Mouse (Mus musculus) hematopoietic stem cell, adult 5-6 weeks (primary cell): ENCODE results near the gene Ltb4r1. TPM values are rescaled to one million over a fixed set of nuclear protein-coding genes. Genes with fewer than 3 reads are reported as not detected.

Experiments
- total RNA-seq: library from RNA; stranded (forward); fragments of 172-1452, 232-1000 nt; gene quantifications from 2 replicates; pipeline ENCODE4 v1.2.3, GENCODE M21; 2017

Ltb4r1 gene
- total RNA-seq, 1 experiment from 2014 or later = 4.0 TPM

Other genes with a start within 250 kb of the Ltb4r1 start
- gene Nrl, start 241.0 kb upstream of the Ltb4r1 start, total RNA-seq = not detected in 2 replicates
- 50.8 and 58.0 TPM in 2 replicates for gene Pck2, start 225.7 kb upstream of the Ltb4r1 start, total RNA-seq
- 47.6 and 53.3 TPM in 2 replicates for gene Dcaf11, start 206.0 kb upstream of the Ltb4r1 start, total RNA-seq
- gene A730061H03Rik, start 205.6 kb upstream of the Ltb4r1 start, total RNA-seq = 3.4 TPM in 1 of 2 replicates, not detected in the other
- gene Fitm1, start 190.3 kb upstream of the Ltb4r1 start, total RNA-seq = not detected in 2 replicates
- 367 and 390 TPM in 2 replicates for gene Psme1, start 187.8 kb upstream of the Ltb4r1 start, total RNA-seq
- gene Emc9, start 180.7 kb upstream of the Ltb4r1 start, total RNA-seq = 8.5 and 8.9 TPM in 2 replicates
- gene Psme2, start 174.8 kb upstream of the Ltb4r1 start, total RNA-seq = 189 and 244 TPM in 2 replicates
- 11.5 and 19.8 TPM in 2 replicates for gene Rnf31, start 174.3 kb upstream of the Ltb4r1 start, total RNA-seq
- 61.3 and 91.7 TPM in 2 replicates for gene Irf9, start 162.4 kb upstream of the Ltb4r1 start, total RNA-seq
- gene Rec8, start 147.9 kb upstream of the Ltb4r1 start, total RNA-seq = 15.4 and 17.9 TPM in 2 replicates
- gene Ipo4, start 130.0 kb upstream of the Ltb4r1 start, total RNA-seq = 14.3 and 35.2 TPM in 2 replicates
- gene Gm49378, start 128.1 kb upstream of the Ltb4r1 start, total RNA-seq = 1.8 and 8.2 TPM in 2 replicates
- gene Tm9sf1, start 122.2 kb upstream of the Ltb4r1 start, total RNA-seq = 48.5 and 55.1 TPM in 2 replicates
- gene Tssk4, start 115.8 kb upstream of the Ltb4r1 start, total RNA-seq = 0.40 and 0.94 TPM in 2 replicates
- gene Mdp1, start 105.5 kb upstream of the Ltb4r1 start, total RNA-seq = 29.1 and 31.1 TPM in 2 replicates
- 30.7 and 38.3 TPM in 2 replicates for gene Gmpr2, start 94.0 kb upstream of the Ltb4r1 start, total RNA-seq
- 209 and 317 TPM in 2 replicates for gene Nedd8, start 93.8 kb upstream of the Ltb4r1 start, total RNA-seq
- 27.3 and 34.1 TPM in 2 replicates for gene Tinf2, start 84.1 kb upstream of the Ltb4r1 start, total RNA-seq
- gene Tgm1, start 52.0 kb upstream of the Ltb4r1 start, total RNA-seq = 1.3 and 5.8 TPM in 2 replicates
- 17.2 and 17.9 TPM in 2 replicates for gene Rabggta, start 43.7 kb upstream of the Ltb4r1 start, total RNA-seq
- gene Dhrs1, start 20.3 kb upstream of the Ltb4r1 start, total RNA-seq = 25.3 TPM in 2 replicates
- 16.6 and 20.9 TPM in 2 replicates for gene Nop9, start 20.3 kb upstream of the Ltb4r1 start, total RNA-seq
- gene Cideb, start 7.5 kb upstream of the Ltb4r1 start, total RNA-seq = not detected in 2 replicates
- 0.60 and 0.63 TPM in 2 replicates for gene Ltb4r2, start 4.5 kb upstream of the Ltb4r1 start, total RNA-seq
- 1.0 and 2.2 TPM in 2 replicates for gene Adcy4, start 18.1 kb downstream of the Ltb4r1 start, total RNA-seq
- 23.8 and 47.9 TPM in 2 replicates for gene Ripk3, start 22.9 kb downstream of the Ltb4r1 start, total RNA-seq
- 0.31 and 0.35 TPM in 2 replicates for gene Nfatc4, start 57.2 kb downstream of the Ltb4r1 start, total RNA-seq
- gene Nynrin, start 88.0 kb downstream of the Ltb4r1 start, total RNA-seq = 13.0 and 13.1 TPM in 2 replicates
- gene Cbln3, start 118.4 kb downstream of the Ltb4r1 start, total RNA-seq = 0.05 TPM in 1 of 2 replicates, not detected in the other
- gene Khnyn, start 119.0 kb downstream of the Ltb4r1 start, total RNA-seq = 40.6 and 50.5 TPM in 2 replicates
- 10.3 and 27.3 TPM in 2 replicates for gene Sdr39u1, start 134.3 kb downstream of the Ltb4r1 start, total RNA-seq
- gene Cma1, start 178.7 kb downstream of the Ltb4r1 start, total RNA-seq = 0.88 TPM in 1 of 2 replicates, not detected in the other
- gene Cma2, start 185.0 kb downstream of the Ltb4r1 start, total RNA-seq = not detected in 2 replicates